Mouse (Mus musculus): ENCODE results near the gene Zfp964. TPM values are rescaled to one million over a fixed set of nuclear protein-coding genes. Genes with fewer than 3 reads are reported as not detected.

Zfp964 gene
- polyA plus RNA-seq, 1 experiment from 2014 or later, result 2.5 TPM

- 94% methylated on average over 8 of the region's 8 CpGs for WGBS
- Histone ChIP-seq H3K9me3 (replicated peaks; ENCODE audit: control insufficient read depth, low read length, poor library complexity, severe bottlenecking) (no peaks in the 10 kb centered on the region), H3K27me3 (ENCODE audit: control insufficient read depth, insufficient read depth, low read depth, low read length) (no peaks in the 10 kb centered on the region), H3K4me1 (ENCODE audit: control insufficient read depth, insufficient read depth, low read length) (peaks cover 28% of the 10 kb centered on the region), H3K4me3 (ENCODE audit: low read depth, low read length) (no peak overlapping the region), H3K9ac (ENCODE audit: low read depth, low read length) (no peak overlapping the region), H3K27ac (ENCODE audit: low read length) (no peak overlapping the region), H3K4me2 (ENCODE audit: low read length) (no peak overlapping the region), H3K36me3 (ENCODE audit: control insufficient read depth, insufficient read depth, low read length) (peaks cover 4% of the 10 kb centered on the region)
- ATAC-seq, result no peak
Observed at GRCm38 (mm10) chr8:69713516-69713915, 59.2 kb downstream of the Zfp964 start.

DNA sequence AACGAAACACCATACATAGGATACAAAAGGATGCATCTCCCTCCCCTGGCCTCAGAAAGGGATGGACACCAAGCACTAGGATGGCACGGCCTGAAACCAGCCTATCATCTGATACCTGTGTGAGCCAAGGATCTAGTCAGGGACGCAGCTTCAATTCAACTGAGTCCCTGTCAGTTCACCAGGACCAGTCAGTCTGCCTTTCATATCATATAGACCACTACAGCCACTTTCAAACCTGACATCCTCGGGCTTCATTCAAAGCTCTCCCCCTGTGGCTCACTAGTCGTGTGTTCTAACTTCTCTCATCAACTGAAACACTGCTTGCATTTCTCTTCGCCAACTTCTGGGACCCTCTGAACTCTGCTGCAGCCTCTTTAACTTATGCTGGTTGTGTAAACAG is 61.1 kb downstream of the Zfp964 start:
- 82% methylated on average over 6 of the region's 6 CpGs for WGBS

More for the DNA sequence above, 61.1 kb downstream of the Zfp964 start:
- no peaks in the 10 kb centered on the region for H3K36me3 ChIP-seq (ENCODE audit: control insufficient read depth, insufficient read depth, low read length)
- peaks cover 28% of the 10 kb centered on the region for H3K4me1 ChIP-seq (ENCODE audit: control insufficient read depth, insufficient read depth, low read length)
- peak overlapping the region; percentile 5 for H3K9ac ChIP-seq (ENCODE audit: low read depth, low read length)
- H3K27ac ChIP-seq (ENCODE audit: low read length), result no peak overlapping the region
- ATAC-seq, result no peak
- no peaks in the 10 kb centered on the region for H3K9me3 ChIP-seq (replicated peaks; ENCODE audit: control insufficient read depth, low read length, poor library complexity, severe bottlenecking)
- H3K4me2 ChIP-seq (ENCODE audit: low read length), result peak overlapping the region; percentile 40
- H3K27me3 ChIP-seq (ENCODE audit: control insufficient read depth, insufficient read depth, low read depth, low read length), result no peaks in the 10 kb centered on the region
- peak overlapping the region; percentile 6 for H3K4me3 ChIP-seq (ENCODE audit: low read depth, low read length)

Other genes with a start within 250 kb of the Zfp964 start
- not detected in 2 replicates for gene Gm9495, start 200.9 kb upstream of the Zfp964 start, polyA plus RNA-seq (2015; fragmentation: Nextera tagmentation; extraction: Ambion mirVana)
- not detected in 2 replicates for gene Gm7697, start 131.5 kb upstream of the Zfp964 start, polyA plus RNA-seq (2015; fragmentation: Nextera tagmentation; extraction: Ambion mirVana)
- 37.9 and 42.0 TPM in 2 replicates for gene Zfp868, start 28.9 kb upstream of the Zfp964 start, polyA plus RNA-seq (2015; fragmentation: Nextera tagmentation; extraction: Ambion mirVana)
- 25.9 and 26.3 TPM in 2 replicates for gene Zfp869, start 56.2 kb downstream of the Zfp964 start, polyA plus RNA-seq (2015; fragmentation: Nextera tagmentation; extraction: Ambion mirVana)
- 7.9 and 8.0 TPM in 2 replicates for gene Zfp963, start 95.5 kb downstream of the Zfp964 start, polyA plus RNA-seq (2015; fragmentation: Nextera tagmentation; extraction: Ambion mirVana)
- 0.31 and 0.83 TPM in 2 replicates for gene Gm20422, start 120.4 kb downstream of the Zfp964 start, polyA plus RNA-seq (2015; fragmentation: Nextera tagmentation; extraction: Ambion mirVana)
- 55.5 and 57.1 TPM in 2 replicates for gene Atp13a1, start 136.7 kb downstream of the Zfp964 start, polyA plus RNA-seq (2015; fragmentation: Nextera tagmentation; extraction: Ambion mirVana)
- gene Zfp866, start 136.7 kb downstream of the Zfp964 start, polyA plus RNA-seq (2015; fragmentation: Nextera tagmentation; extraction: Ambion mirVana), result 38.8 and 44.3 TPM in 2 replicates
- gene Gmip, start 154.2 kb downstream of the Zfp964 start, polyA plus RNA-seq (2015; fragmentation: Nextera tagmentation; extraction: Ambion mirVana), result 40.3 and 42.1 TPM in 2 replicates
- gene Lpar2, start 167.9 kb downstream of the Zfp964 start, polyA plus RNA-seq (2015; fragmentation: Nextera tagmentation; extraction: Ambion mirVana), result 0.69 and 0.88 TPM in 2 replicates
- gene Pbx4, start 178.0 kb downstream of the Zfp964 start, polyA plus RNA-seq (2015; fragmentation: Nextera tagmentation; extraction: Ambion mirVana), result 58.9 and 65.7 TPM in 2 replicates
- 6.3 and 6.6 TPM in 2 replicates for gene Cilp2, start 233.2 kb downstream of the Zfp964 start, polyA plus RNA-seq (2015; fragmentation: Nextera tagmentation; extraction: Ambion mirVana)
- gene Tssk6, start 247.7 kb downstream of the Zfp964 start, polyA plus RNA-seq (2015; fragmentation: Nextera tagmentation; extraction: Ambion mirVana), result 3.0 and 3.5 TPM in 2 replicates
- gene Ndufa13, start 248.1 kb downstream of the Zfp964 start, polyA plus RNA-seq (2015; fragmentation: Nextera tagmentation; extraction: Ambion mirVana), result 172 TPM in 2 replicates
- 12.0 and 12.3 TPM in 2 replicates for gene Yjefn3, start 248.2 kb downstream of the Zfp964 start, polyA plus RNA-seq (2015; fragmentation: Nextera tagmentation; extraction: Ambion mirVana)

Measured in midbrain, embryonic 16.5 days (tissue).